Mouse (Mus musculus): ENCODE measurements around the gene Mctp1. TPM values are rescaled to one million over a fixed set of nuclear protein-coding genes. Genes with fewer than 3 reads are reported as not detected.

The Mctp1 gene
- polyA plus RNA-seq, 1 experiment from 2014 or later = 0.20 TPM

DNA sequence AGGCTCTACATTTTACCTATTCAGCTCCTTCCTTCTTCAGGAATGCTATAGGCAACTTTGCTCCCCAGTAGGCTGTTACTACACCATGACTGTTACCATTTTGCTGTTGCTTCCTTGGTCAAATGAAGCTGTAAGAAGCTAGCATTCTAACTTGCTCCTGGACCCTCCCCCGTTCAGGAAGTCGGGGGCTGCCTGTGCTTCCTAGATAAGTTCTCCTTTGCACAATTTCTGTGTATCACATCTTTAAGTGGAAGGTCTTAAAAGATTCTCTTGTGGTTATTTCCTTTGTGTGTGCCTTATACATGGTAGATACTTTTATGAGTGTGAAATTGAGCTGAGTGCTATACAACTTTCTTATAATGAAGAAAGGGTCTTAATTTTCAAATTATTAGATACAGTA lies 25.0 kb downstream of the Mctp1 start:
- H3K4me3 ChIP-seq (ENCODE audit: low read depth, low read length) = no peak overlapping the region
- WGBS = 86% methylated on average over 2 of the region's 2 CpGs

DNA sequence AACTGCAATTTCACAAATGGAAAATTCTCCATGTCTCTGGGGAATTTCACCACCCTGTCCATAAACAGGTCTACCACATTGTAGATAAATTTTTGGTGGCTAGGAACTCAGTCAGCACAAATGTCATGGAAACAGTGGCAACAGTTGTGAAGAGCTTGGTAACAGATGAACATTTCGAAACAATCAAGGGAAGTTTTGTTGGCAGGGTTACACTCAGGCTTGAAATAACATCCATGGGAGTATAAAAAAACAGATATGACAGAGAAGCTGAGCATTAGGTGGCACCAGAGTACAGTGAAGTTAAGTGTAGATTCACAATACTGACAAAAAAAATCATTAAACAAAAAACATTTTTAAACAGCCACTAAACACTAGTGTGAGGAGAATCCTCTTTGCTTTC lies 26.3 kb downstream of the Mctp1 start:
- WGBS = 93% methylated on average over 1 of the region's 1 CpGs
- H3K27ac ChIP-seq (replicated peaks; ENCODE audit: low read depth, low read length) = no peak overlapping the region

More for the DNA sequence above, 25.0 kb downstream of the Mctp1 start:
- no peak for ATAC-seq (ENCODE audit: insufficient number of reproducible peaks, low FRiP score, low TSS enrichment, low read depth)
- no peak overlapping the region for H3K9ac ChIP-seq (ENCODE audit: low read length)
- H3K36me3 ChIP-seq (ENCODE audit: control insufficient read depth, insufficient read depth, low read length) = no peaks in the 10 kb centered on the region
- H3K27ac ChIP-seq (replicated peaks; ENCODE audit: low read depth, low read length) = no peak overlapping the region
- no peak overlapping the region for H3K4me2 ChIP-seq (ENCODE audit: low read depth, severe bottlenecking)
- H3K4me1 ChIP-seq (ENCODE audit: control insufficient read depth, insufficient read depth, low read length) = no peaks in the 10 kb centered on the region
- no peaks in the 10 kb centered on the region for H3K9me3 ChIP-seq (ENCODE audit: control insufficient read depth, low read length)
- H3K27me3 ChIP-seq (ENCODE audit: control insufficient read depth, insufficient read depth, low read length) = no peaks in the 10 kb centered on the region
- DNase-seq (ENCODE audit: low spot score) = no peak

DNA sequence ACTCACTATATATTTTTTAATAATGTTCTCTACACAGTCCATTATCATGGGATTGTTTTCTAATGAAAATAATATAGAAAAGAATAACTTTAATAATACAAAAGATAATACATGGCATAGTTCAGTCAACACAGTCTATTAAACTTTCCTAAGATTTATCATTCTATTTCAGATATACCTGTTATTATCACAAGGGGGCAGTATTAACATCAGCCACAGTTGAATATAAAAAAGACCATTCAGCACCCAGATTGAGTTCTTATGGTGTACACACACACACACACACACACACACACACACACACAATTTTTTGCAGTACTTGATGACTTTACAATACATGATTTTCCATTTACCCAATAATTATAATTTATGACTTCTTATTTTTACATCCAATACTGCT lies 31.0 kb downstream of the Mctp1 start:
- Histone ChIP-seq H3K4me2 (ENCODE audit: low read depth, severe bottlenecking) (no peak overlapping the region), H3K9me3 (ENCODE audit: control insufficient read depth, low read length) (no peaks in the 10 kb centered on the region)
- ATAC-seq (ENCODE audit: insufficient number of reproducible peaks, low FRiP score, low TSS enrichment, low read depth) = no peak

More for the DNA sequence above, 26.3 kb downstream of the Mctp1 start:
- Histone ChIP-seq H3K4me1 (ENCODE audit: control insufficient read depth, insufficient read depth, low read length) (no peaks in the 10 kb centered on the region), H3K9me3 (ENCODE audit: control insufficient read depth, low read length) (no peaks in the 10 kb centered on the region), H3K36me3 (ENCODE audit: control insufficient read depth, insufficient read depth, low read length) (no peaks in the 10 kb centered on the region), H3K4me2 (ENCODE audit: low read depth, severe bottlenecking) (no peak overlapping the region), H3K9ac (ENCODE audit: low read length) (no peak overlapping the region), H3K4me3 (ENCODE audit: low read depth, low read length) (no peak overlapping the region), H3K27me3 (ENCODE audit: control insufficient read depth, insufficient read depth, low read length) (no peaks in the 10 kb centered on the region)
- DNase-seq (ENCODE audit: low spot score) (no peak), ATAC-seq (ENCODE audit: insufficient number of reproducible peaks, low FRiP score, low TSS enrichment, low read depth) (no peak)

DNA sequence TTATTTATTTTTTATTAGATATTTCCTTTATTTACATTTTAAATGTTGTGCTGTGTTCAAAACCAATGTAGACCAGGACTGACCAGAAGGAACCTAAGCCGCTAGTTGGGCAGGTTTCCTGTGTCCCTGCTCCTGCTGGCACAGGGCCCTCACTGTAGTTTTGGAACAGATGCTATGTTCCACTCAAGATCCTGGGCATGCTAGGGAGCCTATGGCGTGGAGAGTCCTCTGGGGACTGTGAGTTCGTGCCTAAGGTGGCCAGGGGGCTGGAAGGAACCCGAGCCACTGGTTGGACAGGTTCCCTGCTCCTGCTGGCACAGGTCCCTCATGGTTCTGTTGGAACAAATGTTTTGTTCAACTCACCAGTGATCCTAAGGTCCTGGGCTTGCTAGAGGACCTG lies 35.8 kb downstream of the Mctp1 start:
- 84% methylated on average over 4 of the region's 4 CpGs for WGBS
- no peak for ATAC-seq (ENCODE audit: insufficient number of reproducible peaks, low FRiP score, low TSS enrichment, low read depth)
- Histone ChIP-seq H3K4me1 (ENCODE audit: control insufficient read depth, insufficient read depth, low read length) (no peaks in the 10 kb centered on the region), H3K4me2 (ENCODE audit: low read depth, severe bottlenecking) (no peak overlapping the region), H3K27ac (replicated peaks; ENCODE audit: low read depth, low read length) (no peak overlapping the region), H3K36me3 (ENCODE audit: control insufficient read depth, insufficient read depth, low read length) (no peaks in the 10 kb centered on the region), H3K27me3 (ENCODE audit: control insufficient read depth, insufficient read depth, low read length) (no peaks in the 10 kb centered on the region), H3K9me3 (ENCODE audit: control insufficient read depth, low read length) (no peaks in the 10 kb centered on the region), H3K9ac (ENCODE audit: low read length) (no peak overlapping the region), H3K4me3 (ENCODE audit: low read depth, low read length) (no peak overlapping the region)
- DNase-seq (ENCODE audit: low spot score) = no peak

More for the DNA sequence above, 31.0 kb downstream of the Mctp1 start:
- no peak overlapping the region for H3K27ac ChIP-seq (replicated peaks; ENCODE audit: low read depth, low read length)
- no peaks in the 10 kb centered on the region for H3K4me1 ChIP-seq (ENCODE audit: control insufficient read depth, insufficient read depth, low read length)
- no peak for DNase-seq (ENCODE audit: low spot score)
- H3K27me3 ChIP-seq (ENCODE audit: control insufficient read depth, insufficient read depth, low read length) = no peaks in the 10 kb centered on the region
- H3K36me3 ChIP-seq (ENCODE audit: control insufficient read depth, insufficient read depth, low read length) = no peaks in the 10 kb centered on the region
- no peak overlapping the region for H3K4me3 ChIP-seq (ENCODE audit: low read depth, low read length)
- no peak overlapping the region for H3K9ac ChIP-seq (ENCODE audit: low read length)

DNA sequence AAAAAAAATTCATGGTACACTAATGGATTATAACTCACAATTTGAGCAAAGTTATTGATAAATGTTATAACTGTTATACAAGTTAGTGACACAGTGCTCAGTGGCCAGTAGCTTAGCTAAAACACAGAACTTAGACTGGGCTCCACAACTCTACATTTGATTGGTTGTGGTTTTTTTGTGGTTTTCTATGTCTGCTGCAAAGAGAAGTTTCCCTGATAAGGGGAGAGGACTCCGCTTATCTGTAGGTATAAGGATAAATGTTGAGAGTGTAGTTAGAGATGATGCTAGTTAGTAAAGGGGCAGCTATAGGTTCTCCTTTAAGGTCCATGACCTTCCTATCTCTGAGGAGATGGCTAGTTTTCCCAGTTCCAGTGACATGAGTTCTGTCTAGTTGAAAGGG lies 36.7 kb downstream of the Mctp1 start:
- 91% methylated on average over 1 of the region's 1 CpGs for WGBS
- Histone ChIP-seq H3K4me3 (ENCODE audit: low read depth, low read length) (no peak overlapping the region), H3K27me3 (ENCODE audit: control insufficient read depth, insufficient read depth, low read length) (no peaks in the 10 kb centered on the region), H3K4me1 (ENCODE audit: control insufficient read depth, insufficient read depth, low read length) (no peaks in the 10 kb centered on the region), H3K36me3 (ENCODE audit: control insufficient read depth, insufficient read depth, low read length) (no peaks in the 10 kb centered on the region), H3K4me2 (ENCODE audit: low read depth, severe bottlenecking) (no peak overlapping the region), H3K9ac (ENCODE audit: low read length) (no peak overlapping the region), H3K9me3 (ENCODE audit: control insufficient read depth, low read length) (no peaks in the 10 kb centered on the region), H3K27ac (replicated peaks; ENCODE audit: low read depth, low read length) (no peak overlapping the region)
- no peak for DNase-seq (ENCODE audit: low spot score)
- ATAC-seq (ENCODE audit: insufficient number of reproducible peaks, low FRiP score, low TSS enrichment, low read depth) = no peak

DNA sequence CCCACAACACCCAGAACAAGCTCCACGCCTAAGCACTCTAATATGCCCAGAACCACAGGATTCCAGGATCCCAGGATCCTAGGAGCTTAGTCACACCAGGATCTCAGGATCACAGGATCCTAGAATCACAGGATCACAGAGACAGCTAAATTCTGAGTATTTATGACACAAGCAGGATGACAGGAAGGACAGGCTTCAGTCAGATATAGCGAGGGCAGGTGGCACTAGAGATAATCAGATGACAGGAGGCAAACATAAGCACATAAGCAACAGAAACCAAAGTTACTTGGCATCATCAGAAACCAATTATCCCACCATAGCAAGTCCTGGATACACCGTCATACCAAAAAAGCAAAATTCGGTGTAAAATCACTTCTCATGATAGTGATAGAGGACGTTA lies 37.8 kb downstream of the Mctp1 start:
- Histone ChIP-seq H3K9ac (ENCODE audit: low read length) (no peak overlapping the region), H3K36me3 (ENCODE audit: control insufficient read depth, insufficient read depth, low read length) (no peaks in the 10 kb centered on the region), H3K4me3 (ENCODE audit: low read depth, low read length) (no peak overlapping the region), H3K4me1 (ENCODE audit: control insufficient read depth, insufficient read depth, low read length) (no peaks in the 10 kb centered on the region), H3K27ac (replicated peaks; ENCODE audit: low read depth, low read length) (no peak overlapping the region), H3K4me2 (ENCODE audit: low read depth, severe bottlenecking) (no peak overlapping the region), H3K9me3 (ENCODE audit: control insufficient read depth, low read length) (no peaks in the 10 kb centered on the region), H3K27me3 (ENCODE audit: control insufficient read depth, insufficient read depth, low read length) (no peaks in the 10 kb centered on the region)
- ATAC-seq (ENCODE audit: insufficient number of reproducible peaks, low FRiP score, low TSS enrichment, low read depth) (no peak), DNase-seq (ENCODE audit: low spot score) (no peak)
- WGBS = 87% methylated on average over 5 of the region's 5 CpGs

DNA sequence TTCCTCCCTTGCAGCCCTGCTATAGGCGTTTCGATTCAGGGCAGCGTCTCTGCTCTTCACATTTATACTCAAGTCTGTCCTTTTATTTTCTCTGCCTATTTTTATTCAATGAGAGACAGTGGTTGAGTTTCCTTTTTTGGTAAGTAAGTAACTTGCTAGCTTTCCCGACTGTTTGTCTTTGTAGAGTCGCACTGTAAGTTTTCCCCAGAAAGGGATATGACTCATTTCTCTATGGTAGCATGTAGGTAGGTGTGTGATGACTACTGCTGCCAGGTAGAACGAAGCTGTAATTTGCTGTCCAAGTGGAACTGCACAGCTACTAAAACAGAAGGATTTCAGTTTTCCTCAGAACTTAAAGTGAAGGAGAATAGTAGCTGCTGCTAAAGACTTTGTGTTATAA lies 45.1 kb downstream of the Mctp1 start:
- Histone ChIP-seq H3K9ac (ENCODE audit: low read length) (no peak overlapping the region), H3K4me3 (ENCODE audit: low read depth, low read length) (no peak overlapping the region), H3K9me3 (ENCODE audit: control insufficient read depth, low read length) (no peaks in the 10 kb centered on the region), H3K27ac (replicated peaks; ENCODE audit: low read depth, low read length) (no peak overlapping the region), H3K36me3 (ENCODE audit: control insufficient read depth, insufficient read depth, low read length) (no peaks in the 10 kb centered on the region), H3K4me2 (ENCODE audit: low read depth, severe bottlenecking) (no peak overlapping the region), H3K4me1 (ENCODE audit: control insufficient read depth, insufficient read depth, low read length) (no peaks in the 10 kb centered on the region), H3K27me3 (ENCODE audit: control insufficient read depth, insufficient read depth, low read length) (no peaks in the 10 kb centered on the region)
- no peak for DNase-seq (ENCODE audit: low spot score)
- ATAC-seq (ENCODE audit: insufficient number of reproducible peaks, low FRiP score, low TSS enrichment, low read depth) = no peak
- 88% methylated on average over 6 of the region's 6 CpGs for WGBS

DNA sequence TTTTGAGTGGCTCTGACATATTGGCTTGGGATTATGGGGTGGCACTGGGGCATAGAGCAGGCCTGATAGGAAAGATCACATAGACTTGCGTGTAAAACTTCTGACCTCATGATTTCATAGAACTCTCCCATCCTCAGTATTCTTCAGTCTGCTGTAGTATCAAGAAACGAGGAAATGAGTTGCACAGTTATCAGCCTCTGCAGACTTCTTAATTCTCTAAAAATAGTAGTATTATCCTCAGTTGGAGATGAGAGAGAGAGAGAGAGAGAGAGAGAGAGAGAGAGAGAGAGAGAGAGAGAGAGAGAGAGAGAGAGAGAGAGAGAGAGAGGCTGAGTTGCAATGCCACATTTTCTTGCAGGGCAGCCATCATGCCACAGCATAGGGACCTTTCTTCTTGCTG lies 45.6 kb downstream of the Mctp1 start:
- Histone ChIP-seq H3K27me3 (ENCODE audit: control insufficient read depth, insufficient read depth, low read length) (no peaks in the 10 kb centered on the region), H3K4me3 (ENCODE audit: low read depth, low read length) (no peak overlapping the region), H3K4me2 (ENCODE audit: low read depth, severe bottlenecking) (no peak overlapping the region), H3K9ac (ENCODE audit: low read length) (no peak overlapping the region), H3K9me3 (ENCODE audit: control insufficient read depth, low read length) (no peaks in the 10 kb centered on the region), H3K4me1 (ENCODE audit: control insufficient read depth, insufficient read depth, low read length) (no peaks in the 10 kb centered on the region), H3K27ac (replicated peaks; ENCODE audit: low read depth, low read length) (no peak overlapping the region), H3K36me3 (ENCODE audit: control insufficient read depth, insufficient read depth, low read length) (no peaks in the 10 kb centered on the region)
- no peak for ATAC-seq (ENCODE audit: insufficient number of reproducible peaks, low FRiP score, low TSS enrichment, low read depth)
- no peak for DNase-seq (ENCODE audit: low spot score)
- WGBS = 86% methylated on average over 2 of the region's 2 CpGs

DNA sequence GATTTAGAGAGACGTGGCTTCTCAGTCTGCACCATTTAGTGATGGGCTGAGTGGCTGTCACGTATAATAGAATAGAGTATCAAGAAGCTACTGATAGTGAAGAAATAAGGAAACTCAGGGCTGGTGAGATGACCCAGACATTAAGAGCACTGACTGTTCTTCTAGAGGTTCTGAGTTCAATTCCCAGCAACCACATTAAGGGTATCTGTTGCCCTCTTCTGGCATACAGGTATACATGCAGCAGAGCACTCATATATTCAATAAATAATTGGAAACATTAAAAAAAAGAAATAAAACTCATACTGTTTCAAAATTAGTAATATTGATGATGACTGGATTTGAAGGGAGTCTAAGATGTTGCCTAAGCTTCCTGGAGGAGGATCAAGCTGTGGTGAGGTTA lies 47.6 kb downstream of the Mctp1 start:
- WGBS = 94% methylated on average over 2 of the region's 2 CpGs
- Histone ChIP-seq H3K4me2 (ENCODE audit: low read depth, severe bottlenecking) (no peak overlapping the region), H3K9ac (ENCODE audit: low read length) (no peak overlapping the region), H3K27me3 (ENCODE audit: control insufficient read depth, insufficient read depth, low read length) (no peaks in the 10 kb centered on the region), H3K9me3 (ENCODE audit: control insufficient read depth, low read length) (no peaks in the 10 kb centered on the region), H3K36me3 (ENCODE audit: control insufficient read depth, insufficient read depth, low read length) (no peaks in the 10 kb centered on the region), H3K27ac (replicated peaks; ENCODE audit: low read depth, low read length) (no peak overlapping the region), H3K4me3 (ENCODE audit: low read depth, low read length) (no peak overlapping the region), H3K4me1 (ENCODE audit: control insufficient read depth, insufficient read depth, low read length) (no peaks in the 10 kb centered on the region)
- DNase-seq (ENCODE audit: low spot score) (no peak), ATAC-seq (ENCODE audit: insufficient number of reproducible peaks, low FRiP score, low TSS enrichment, low read depth) (no peak)
